Mouse (Mus musculus) urinary bladder, postnatal 25 days (tissue): ENCODE data around the gene Nsmf.

Experiments used
- DNase-seq: peaks from one replicate; pipeline ENCODE4 v3.0.0; 2022; ENCODE audit warnings: low spot score

The Nsmf gene

DNA sequence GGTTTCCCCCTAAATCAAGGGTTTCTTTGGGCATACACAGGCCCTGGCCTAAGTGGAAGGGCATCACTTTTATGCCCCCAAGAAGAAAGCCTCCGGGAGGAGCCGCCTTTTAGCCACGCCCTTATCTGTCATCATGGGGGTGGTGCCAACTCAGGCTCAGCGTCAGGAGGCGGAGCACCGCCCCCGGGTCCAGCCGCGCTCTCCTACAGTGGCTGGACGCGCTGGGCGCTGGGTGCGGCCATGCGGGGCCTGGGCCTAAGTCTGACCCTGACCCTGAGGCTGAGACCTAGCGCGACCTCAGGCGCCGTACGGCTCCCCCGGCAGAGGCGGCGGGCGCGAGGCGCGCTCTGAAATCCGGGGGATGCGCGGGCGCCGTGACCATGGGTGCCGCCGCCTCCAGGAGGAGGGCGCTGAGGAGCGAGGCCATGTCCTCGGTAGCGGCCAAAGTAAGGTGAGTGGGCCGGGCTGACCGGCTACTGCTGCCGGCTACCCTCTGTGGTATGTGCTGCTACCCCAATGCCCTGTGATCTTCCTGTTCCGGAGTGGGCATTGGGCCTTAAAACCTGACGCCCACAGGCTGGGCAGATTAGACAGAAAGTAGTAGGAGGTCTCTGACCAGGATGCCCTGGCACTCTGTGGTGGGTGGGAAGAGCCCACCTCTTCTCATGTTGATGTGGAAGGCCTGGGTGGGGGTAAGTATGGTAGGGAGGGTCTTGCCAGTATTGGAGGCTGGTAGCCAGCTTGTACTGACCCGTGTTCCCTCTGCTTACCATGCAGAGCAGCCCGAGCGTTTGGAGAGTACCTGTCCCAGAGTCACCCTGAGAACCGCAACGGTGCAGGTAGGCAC lies at the start of gene Nsmf:
TSS of gene Nsmf (plus strand) at position 135 of the 847 bp plus-strand sequence.
- peak; percentile 86 for DNase-seq

DNA sequence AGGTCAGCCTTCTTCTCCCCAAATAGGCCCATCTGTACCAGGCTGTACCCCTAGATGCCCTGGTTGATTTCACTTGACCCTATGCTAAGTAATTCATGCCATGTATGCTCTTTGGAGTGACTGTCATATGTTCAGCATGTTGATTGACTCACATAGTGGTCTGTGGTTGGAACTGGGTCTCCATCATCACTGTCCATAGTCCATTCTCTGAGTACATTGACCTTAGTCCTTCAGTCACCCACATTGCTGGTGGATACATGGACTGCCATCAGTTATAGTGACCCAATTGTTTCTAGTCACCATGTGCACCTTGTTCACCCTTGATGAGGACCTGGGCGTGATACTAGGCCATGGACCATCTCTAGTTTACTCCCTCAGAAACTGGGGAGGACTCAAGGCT lies 47.4 kb upstream of the Nsmf start:
- no peak for DNase-seq

DNA sequence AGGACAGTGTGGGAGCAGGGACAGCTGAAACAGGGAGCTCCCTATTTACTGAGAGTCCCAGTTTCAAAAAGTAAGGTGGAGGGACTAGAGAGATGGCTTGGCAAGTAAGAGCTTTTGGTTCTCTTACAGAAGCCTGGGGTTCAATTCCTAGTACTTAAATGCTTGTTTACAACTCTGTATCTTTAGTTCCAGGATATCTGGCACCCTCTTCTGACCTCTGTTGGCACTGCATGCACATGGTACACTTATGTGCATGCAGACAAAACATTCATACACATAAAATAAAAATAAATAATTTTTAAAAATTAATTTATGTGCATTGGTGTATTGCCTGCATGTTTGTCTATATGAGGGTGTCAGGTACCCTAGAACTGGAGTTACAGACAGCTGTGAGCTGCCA lies 45.9 kb upstream of the Nsmf start:
- no peak for DNase-seq

DNA sequence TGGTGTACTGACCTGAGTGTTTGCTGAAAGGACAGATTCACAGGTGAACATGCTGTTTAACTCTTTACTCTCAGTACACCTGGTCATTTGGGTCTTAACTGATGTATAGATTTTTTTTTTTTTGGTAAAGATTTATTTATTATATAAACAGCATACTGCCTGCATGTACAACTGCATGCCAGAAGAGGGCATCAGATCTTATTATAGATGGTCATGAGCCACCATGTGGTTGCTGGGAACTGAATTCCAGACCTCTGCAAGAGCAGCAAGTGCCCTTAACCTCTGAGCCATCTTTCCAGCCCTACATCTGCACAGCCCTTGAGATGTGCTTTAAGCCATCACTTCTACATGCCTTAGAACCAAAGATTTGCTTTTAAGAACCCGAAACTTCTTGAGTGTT lies 31.5 kb upstream of the Nsmf start:
- no peak for DNase-seq

DNA sequence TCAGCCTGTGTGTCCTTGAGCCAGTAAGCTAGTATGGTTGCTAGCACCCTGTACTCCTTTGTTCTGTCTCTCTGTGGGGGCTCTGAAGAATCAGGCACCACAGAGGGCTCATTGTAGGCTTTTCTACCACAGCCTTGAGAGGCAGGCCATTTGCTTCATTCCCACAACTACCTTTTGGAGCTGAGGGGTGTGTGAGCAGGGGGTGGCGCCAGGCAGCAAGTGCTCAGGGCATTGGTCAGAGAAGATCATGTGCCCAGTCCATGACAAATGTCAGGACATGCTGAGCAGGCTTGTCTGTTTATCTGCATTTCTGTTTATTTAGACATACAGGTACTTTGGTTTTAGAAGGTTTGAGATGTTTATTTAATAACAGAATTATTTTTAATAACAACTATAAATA lies 29.0 kb upstream of the Nsmf start:
- DNase-seq: no peak

DNA sequence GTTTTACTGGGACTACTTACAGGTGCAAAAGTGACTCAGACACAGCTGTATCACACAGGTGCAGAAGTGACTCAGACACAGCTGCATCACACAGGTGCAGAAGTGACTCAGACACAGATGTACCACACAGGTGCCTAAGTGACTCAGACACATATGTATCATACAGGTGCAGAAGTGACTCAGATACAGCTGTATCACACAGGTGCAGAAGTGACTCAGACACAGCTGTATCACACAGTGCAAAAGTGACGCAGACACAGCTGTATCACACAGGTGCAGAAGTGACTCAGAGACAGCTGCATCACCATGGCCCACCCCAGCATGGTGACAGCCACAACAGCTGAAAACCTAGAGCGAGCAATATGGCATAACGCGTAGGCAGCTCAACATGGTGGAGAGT lies 19.2 kb upstream of the Nsmf start:
- DNase-seq: no peak

DNA sequence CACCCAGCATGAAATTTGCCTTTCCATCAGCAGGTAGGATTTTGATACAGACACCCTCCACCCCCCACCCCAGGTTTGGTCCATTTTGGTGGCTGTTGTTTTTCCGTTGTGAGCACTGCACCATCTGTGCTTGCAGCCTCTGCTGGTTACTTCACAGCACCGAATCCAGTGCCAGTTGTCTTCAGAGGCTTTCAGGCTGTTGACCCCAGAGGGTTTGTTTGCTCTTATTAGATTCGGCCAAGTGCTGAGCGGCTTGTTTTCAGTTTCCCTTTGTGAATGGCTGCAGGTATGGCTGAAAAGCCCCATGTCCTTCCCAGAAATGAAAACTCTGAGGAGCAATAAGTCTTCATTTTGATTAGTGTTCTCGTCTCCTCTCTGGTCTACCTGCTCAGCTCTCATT lies 14.1 kb upstream of the Nsmf start:
- DNase-seq: no peak

DNA sequence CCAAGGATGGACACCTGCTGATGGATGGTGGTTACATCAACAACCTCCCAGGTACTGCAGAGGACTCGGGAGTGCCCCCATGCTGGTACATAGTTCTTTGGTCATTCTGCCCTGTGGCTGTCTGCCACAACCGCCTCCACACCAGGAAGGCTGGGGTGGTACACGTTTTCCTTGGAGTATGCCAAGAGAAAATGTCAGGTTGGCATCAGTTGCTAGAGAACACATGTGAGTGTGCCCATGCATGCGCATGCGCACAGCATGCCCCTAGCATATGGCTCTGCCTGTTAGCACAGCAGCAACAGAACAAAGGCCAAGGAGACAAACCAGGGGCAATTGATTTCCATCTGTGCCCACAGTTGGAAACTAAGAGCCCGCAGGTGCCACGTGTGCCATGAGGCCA lies 3.2 kb upstream of the Nsmf start:
- DNase-seq: no peak

DNA sequence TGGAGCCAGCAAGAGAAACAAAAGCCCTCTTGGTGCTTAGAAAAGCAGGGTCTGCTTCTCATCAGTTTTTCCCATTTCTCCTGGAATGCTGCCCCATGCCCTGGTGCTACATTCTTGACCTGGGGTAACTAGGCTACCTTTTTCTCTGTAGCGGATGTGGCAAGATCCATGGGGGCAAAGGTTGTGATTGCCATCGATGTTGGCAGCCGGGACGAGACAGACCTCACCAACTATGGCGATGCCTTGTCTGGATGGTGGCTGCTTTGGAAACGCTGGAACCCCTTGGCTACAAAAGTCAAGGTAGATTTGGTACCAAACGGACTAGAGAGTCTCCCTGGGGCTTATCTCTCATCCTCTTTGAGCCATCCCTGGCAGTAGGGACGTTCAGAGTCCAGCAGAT lies 2.7 kb upstream of the Nsmf start:
- DNase-seq: no peak

DNA sequence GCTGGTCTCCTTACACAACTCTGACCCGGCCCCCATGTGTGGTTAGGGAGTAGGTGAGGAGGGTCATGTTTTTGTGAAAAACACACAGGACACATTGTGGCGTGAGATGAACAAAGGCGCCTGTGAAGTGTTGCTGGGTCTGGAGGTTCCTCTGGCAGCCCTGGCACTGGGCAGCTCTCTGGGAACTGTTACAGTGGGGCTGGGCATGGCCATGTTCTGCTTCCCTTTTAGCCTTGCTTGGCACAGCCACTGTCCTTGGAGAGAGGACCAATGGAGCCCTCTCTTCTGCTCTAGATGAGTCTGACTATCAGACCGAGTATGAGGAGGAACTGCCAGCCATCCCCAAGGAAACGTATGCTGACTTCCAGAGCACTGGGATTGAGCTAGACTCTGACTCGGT lies 1.1 kb upstream of the Nsmf start:
- no peak for DNase-seq

DNA sequence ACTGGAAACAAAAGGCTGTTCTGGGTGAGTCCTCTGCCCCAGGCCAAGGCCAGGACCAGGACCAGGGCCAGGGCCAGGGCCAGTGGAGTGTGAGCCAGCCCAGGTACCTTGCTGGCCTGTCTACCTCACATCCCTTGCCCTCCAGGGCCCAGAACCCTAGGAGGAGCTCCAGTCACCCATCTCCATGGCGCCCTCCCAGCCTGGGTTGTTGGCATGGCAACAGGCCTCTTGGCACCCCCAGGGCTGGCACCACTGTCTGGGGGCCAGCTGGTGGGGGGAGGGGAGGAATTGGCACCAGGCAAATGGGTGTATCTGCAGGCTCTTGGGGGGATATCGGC lies 882 bp downstream of the Nsmf start:
- no peak for DNase-seq

DNA sequence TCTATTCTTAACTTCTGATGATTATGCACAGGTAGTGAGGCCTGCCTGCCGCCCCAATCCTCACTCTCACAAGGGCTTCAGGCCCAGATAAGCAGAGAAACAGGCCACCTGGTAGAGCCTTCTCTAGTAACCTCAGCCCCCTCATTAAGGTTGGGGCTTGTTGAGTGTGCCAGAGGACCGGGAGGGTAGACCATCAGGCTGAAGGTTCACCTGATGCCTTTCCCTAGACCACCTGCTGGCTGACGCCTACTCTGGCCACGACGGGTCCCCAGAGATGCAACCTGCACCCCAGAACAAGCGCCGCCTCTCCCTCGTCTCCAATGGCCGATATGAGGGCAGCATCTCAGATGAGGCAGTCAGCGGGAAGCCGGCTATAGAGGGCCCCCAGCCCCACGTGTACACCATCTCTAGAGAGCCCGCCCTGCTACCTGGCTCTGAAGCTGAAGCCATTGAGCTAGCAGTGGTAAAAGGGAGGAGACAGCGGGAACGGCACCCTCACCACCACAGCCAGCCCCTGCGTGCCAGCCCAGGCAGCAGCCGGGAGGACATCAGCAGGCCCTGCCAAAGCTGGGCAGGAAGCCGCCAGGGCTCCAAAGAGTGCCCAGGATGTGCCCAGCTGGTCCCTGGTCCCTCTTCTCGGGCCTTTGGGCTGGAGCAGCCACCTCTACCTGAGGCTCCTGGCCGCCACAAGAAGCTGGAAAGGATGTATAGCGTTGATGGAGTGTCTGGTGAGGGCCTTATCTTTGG lies 1.4 kb downstream of the Nsmf start:
- DNase-seq: no peak

DNA sequence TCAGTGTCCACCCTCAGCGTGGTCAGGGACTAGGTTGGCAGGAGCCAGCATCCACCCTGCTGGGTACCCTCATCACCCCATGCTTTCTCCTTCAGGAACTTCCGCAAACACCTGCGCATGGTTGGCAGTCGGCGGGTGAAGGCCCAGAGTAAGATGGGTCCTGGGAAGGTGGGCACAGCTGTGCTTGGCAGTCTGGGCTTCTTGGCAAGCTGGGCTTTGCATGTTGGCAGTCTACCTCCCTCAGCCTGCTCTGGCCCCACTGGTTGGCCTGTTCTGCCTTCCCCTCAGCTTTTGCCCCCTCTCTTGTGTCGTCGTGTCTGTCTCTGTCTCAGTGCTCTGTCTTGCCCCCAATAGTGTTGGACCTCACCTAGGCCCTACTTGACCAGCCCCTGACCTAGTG lies 4.8 kb downstream of the Nsmf start:
- DNase-seq: no peak

DNA sequence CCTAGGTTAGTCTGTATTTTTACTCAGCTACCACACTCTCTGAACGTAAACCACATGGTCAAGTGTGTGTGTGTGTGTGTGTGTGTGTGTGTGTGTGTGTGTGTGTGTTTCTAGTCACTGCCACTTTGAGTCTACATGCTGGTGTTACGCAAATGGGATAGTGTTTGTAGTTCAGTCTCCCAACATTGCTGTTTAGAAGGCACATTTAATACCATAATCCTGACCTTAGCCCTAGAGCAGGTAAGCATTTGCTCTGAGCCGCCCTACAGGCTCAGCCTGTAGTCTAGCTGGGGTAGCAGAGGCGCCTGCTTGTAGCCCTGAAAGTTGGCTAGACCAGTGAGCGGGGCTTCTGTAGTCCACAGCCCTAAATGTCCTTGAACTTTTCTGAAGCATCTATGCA lies 9.4 kb downstream of the Nsmf start:
- no peak for DNase-seq

DNA sequence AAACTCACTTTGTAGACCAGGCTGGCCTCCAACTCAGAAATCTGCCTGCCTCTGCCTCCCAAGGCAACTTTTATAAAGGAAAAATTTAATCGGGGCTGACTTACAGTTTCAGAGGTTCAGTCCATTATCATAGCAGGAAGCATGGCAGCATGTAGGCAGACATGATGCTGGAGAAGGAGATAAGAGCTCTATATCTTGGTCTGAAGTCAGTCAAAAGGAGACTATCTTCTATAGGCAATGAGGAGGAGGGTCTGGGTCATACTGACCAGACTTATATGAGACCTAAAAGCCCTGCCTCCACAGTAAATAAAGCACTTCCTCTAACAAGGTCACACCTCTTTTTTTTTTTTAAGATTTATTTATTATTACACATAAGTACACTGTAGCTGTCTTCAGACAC lies 10.1 kb downstream of the Nsmf start:
- DNase-seq: no peak

DNA sequence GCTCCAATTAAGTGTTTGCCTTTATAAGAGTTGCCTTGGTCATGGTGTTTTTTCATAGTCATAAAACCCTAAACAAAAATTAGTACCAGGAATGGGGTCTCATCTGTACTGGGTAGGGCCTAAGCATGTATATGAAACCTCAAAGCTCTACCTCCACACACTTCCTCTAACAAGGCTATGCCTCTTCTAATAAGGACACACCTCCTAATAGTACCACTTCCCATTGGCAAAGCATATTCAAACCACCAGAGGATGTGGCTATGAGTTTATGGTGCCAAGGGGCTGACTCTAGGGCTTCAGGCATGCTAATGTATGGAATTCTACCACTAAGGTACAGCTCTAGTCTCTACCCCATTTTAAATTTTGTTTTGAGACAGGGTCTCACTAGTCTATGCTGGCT lies 11.4 kb downstream of the Nsmf start:
- DNase-seq: no peak

DNA sequence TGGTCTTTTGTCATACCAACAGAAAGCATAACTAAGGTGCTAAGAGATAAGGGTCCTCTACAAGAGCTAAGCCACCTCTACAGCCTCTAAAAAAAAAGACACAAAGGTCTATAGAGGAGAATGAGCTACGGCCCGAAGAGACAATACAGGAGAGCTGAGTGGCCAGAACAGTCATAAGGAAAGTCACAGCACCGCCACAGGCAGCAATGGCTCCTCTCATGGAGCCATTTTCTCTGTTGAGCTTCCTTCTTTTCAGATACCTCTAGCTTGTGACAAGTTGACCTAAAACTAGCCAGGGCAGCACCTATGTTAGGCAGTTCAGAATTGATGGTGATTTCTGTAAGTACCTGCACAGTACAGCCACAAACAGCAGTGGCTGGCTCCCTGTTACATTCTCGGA lies 12.4 kb downstream of the Nsmf start:
- DNase-seq: no peak

DNA sequence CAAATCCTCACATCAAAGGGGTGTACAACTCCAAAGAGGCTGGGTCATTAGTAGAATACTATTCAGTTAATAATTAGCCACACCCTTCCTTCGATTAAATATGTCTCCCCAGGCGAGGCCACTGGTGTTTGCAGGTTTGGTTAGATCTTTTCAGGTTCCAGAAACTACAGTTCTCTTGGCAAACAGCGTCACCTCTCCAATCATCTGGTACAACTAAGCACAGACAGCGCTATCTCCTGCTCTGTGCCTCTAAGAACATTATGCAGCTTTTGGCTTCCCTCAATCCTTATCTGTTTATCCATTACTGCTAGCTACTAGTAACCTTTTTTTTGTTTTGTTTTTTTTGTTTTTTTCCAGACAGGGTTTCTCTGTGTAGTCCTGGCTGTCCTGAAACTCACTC lies 15.4 kb downstream of the Nsmf start:
- DNase-seq: no peak

DNA sequence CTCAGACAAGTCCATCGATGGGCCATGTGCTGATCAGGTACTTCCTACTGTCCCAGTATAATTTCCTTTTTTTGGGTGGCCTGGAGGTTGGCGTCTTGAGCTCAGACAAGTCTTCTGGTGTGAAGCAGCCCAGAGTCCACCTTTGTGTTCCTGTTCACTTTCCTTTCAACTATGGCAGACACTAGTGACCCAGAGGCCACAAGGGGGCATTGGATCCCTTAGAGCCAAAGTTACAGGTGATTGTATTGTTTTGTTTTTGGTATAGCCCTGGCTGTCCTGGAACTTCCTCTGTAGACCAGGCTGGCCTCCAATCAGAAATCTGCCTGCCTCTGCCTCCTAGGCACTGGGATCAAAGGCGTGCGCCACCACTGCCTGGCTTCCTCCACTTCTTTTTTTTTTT lies 18.2 kb downstream of the Nsmf start:
- DNase-seq: no peak

DNA sequence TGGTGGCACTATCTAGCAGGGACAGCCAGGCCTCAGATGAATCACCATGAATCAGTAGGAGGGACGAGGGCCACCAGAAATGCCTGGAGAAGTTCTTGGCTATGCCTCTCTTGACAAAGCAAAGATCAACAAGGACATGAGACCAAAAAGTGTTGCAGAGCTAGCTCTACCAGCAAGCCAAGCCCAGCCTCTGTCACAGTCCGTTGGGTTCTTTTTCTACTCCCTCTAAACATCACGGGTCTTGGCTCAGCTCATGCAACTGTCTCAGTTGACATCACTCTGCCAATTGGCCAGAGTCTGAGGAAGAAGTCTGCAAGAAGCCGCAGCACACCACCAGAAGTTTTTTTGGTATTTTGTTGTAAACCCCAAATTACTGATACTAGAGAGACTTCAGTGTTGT lies 21.4 kb downstream of the Nsmf start:
- DNase-seq: no peak

DNA sequence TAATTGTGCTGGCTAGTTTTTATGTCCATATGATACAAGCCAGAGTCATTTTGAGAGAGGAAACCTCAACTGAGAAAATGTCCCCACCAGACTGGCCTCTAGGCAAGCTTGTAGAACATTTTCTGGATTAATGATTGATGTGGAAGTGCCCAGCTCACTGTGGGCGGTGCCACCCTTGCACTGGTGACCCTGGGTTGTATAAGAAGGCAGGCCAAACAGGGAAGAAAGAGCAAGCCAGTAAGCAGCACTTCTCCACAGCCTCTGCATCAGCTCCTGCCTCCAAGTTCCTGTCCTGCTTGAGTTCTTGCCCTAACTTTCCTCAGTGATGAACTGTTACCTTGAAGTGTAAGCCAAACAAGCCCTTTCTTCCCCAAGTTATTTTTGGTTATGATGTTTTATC lies 24.8 kb downstream of the Nsmf start:
- DNase-seq: no peak

DNA sequence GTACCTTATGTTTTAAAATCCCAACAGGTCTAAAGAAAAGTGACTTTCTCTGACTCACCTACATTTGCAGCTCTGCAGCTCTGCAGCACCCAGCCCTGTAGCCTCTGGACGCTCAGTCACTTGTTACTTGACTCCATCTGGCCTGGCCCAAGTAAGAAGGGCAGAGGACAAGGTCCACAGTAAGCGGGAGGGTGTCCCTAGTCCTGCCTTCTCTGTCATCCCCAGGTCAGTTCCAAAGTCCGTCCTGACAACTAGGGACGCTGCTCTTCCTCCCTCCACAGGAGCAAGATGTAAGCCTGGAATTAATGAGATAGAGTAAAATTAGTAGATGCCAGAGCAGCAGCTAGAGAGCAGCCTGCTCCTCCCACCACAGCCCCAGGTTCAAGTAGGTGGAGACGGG lies 25.9 kb downstream of the Nsmf start, which contains the start of gene Entpd8:
TSS of gene Entpd8 (plus strand) at position 229 of the 400 bp plus-strand sequence.
- no peak for DNase-seq

DNA sequence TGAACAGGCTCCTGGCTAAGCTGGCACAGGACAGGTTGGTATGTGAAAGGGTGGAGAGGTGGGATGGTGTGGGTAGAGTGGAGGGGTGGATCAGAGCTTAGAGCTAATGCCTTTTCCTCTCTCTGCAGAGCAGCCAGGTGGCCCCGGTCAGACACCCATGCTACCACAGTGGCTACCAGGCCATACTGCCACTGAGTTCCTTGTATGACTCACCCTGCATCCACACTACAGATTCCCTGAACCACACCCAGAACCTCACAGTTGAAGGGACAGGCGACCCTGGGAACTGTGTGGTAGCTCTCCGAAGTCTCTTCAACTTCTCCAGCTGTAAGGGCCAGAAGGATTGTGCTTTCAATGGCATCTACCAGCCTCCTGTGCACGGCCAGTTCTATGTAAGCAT lies 29.5 kb downstream of the Nsmf start:
- DNase-seq: no peak

DNA sequence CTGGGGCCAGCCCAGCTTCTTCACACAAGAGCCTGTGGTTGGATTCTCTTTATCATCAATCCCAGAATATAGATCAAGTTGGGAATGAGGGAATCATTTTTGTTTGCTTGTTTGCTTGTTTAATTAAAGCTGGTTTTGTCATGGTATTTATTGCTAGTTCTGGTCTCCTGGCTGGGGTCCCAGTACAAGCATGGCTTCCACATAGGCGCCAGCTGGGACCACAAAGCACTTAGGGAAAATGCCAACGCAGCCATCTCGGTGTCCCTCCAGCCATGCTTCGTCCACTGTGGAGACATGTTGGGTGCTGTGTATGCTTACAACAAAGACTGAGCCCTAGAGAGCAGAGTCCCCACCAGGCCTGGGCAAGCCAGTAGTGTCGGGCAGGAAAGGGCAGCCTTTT lies 31.4 kb downstream of the Nsmf start:
- no peak for DNase-seq
